ENCODE assay signal across 8 mouse cellular contexts in genomic region chr4:141874111-141874600, GRCm38 (mm10). TPM values are rescaled to one million over a fixed set of nuclear protein-coding genes. Genes with fewer than 3 reads are reported as not detected.
DNase-seq lines count a peak whose midpoint lies in the region; ATAC-seq lines count a peak whose summit lies in the region.

No protein-coding gene starts in this region.

- 2% methylated on average over 19 of the region's 19 CpGs for WGBS in kidney, embryonic 16.5 days
- 3% methylated on average over 19 of the region's 19 CpGs for WGBS in hindbrain, embryonic 12.5 days
- WGBS in midbrain, embryonic 12.5 days, result 1% methylated on average over 19 of the region's 19 CpGs

- no peaks in the 10 kb centered on the region for H3K36me3 ChIP-seq in kidney, embryonic 16.5 days (ENCODE audit: insufficient read depth, low read length)
- H3K36me3 ChIP-seq in hindbrain, embryonic 12.5 days, result no peaks in the 10 kb centered on the region
- H3K36me3 ChIP-seq in midbrain, embryonic 12.5 days, result peaks cover 11% of the 10 kb centered on the region

- ATAC-seq in kidney, embryonic 16.5 days (ENCODE audit: low FRiP score, low TSS enrichment), result peak; percentile 7; the same call in 1 of the 2 replicates
- peak; percentile 11 for ATAC-seq in hindbrain, embryonic 12.5 days (ENCODE audit: low FRiP score)
- ATAC-seq in midbrain, embryonic 12.5 days (ENCODE audit: low FRiP score, low read depth), result peak; percentile 4
- no peak for ATAC-seq in erythroid progenitor cell, adult 5-6 weeks (replicated peaks; ENCODE audit: low FRiP score, poor library complexity, severe bottlenecking)

- peaks cover 38% of the 10 kb centered on the region for H3K4me1 ChIP-seq in kidney, embryonic 16.5 days (ENCODE audit: insufficient read depth, low read length)
- peaks cover 53% of the 10 kb centered on the region for H3K4me1 ChIP-seq in hindbrain, embryonic 12.5 days
- H3K4me1 ChIP-seq in midbrain, embryonic 12.5 days, result peaks cover 57% of the 10 kb centered on the region

- H3K27me3 ChIP-seq in kidney, embryonic 16.5 days (ENCODE audit: insufficient read depth, low read length), result peaks cover 9% of the 10 kb centered on the region; the same call in 1 of the 2 replicates
- 0 out of 2 replicates have a peak, but pooled peaks cover 3% of the 10 kb centered on the region for H3K27me3 ChIP-seq in hindbrain, embryonic 12.5 days
- H3K27me3 ChIP-seq in midbrain, embryonic 12.5 days, result peaks cover 10% of the 10 kb centered on the region; the same call in 1 of the 2 replicates

- no peak for DNase-seq in kidney, adult 18-20 months
- peak; percentile 7 for DNase-seq in NIH3T3 (ENCODE audit: low read depth)
- DNase-seq in layer of hippocampus, adult 11-12 months (ENCODE audit: low spot score), result no peak
- no peak for DNase-seq in spleen, adult 12 weeks (ENCODE audit: low spot score)

- peak overlapping the region; percentile 81 for H3K9ac ChIP-seq in kidney, embryonic 16.5 days (replicated peaks; ENCODE audit: low read length)
- H3K9ac ChIP-seq in hindbrain, embryonic 12.5 days, result peak overlapping the region; percentile 86
- peak overlapping the region; percentile 84 for H3K9ac ChIP-seq in midbrain, embryonic 12.5 days (replicated peaks)

- peak overlapping the region; percentile 88 for H3K4me2 ChIP-seq in kidney, embryonic 16.5 days (replicated peaks; ENCODE audit: low read depth, low read length)
- H3K4me2 ChIP-seq in hindbrain, embryonic 12.5 days (replicated peaks), result peak overlapping the region; percentile 79
- H3K4me2 ChIP-seq in midbrain, embryonic 12.5 days (replicated peaks), result peak overlapping the region; percentile 91

- no peak overlapping the region for H3K27ac ChIP-seq in kidney, embryonic 16.5 days (ENCODE audit: low read length)
- H3K27ac ChIP-seq in hindbrain, embryonic 12.5 days, result no peak overlapping the region; the same call in 1 of the 2 replicates
- 0 out of 2 replicates have a peak overlapping the region, but pooled peaks have one; percentile 58 for H3K27ac ChIP-seq in midbrain, embryonic 12.5 days (replicated peaks)

- peak overlapping the region; percentile 66 for H3K4me3 ChIP-seq in kidney, embryonic 16.5 days (ENCODE audit: low read length)
- H3K4me3 ChIP-seq in hindbrain, embryonic 12.5 days, result peak overlapping the region; percentile 73
- H3K4me3 ChIP-seq in midbrain, embryonic 12.5 days, result peak overlapping the region; percentile 80

- H3K9me3 ChIP-seq in kidney, embryonic 16.5 days (ENCODE audit: low read length), result no peaks in the 10 kb centered on the region
- H3K9me3 ChIP-seq in hindbrain, embryonic 12.5 days (replicated peaks), result no peaks in the 10 kb centered on the region
- H3K9me3 ChIP-seq in midbrain, embryonic 12.5 days, result no peaks in the 10 kb centered on the region

RNA-seq across cellular contexts. Expression of gene Efhd2, which starts 0.6 kb away (rescaled TPM):
- polyA plus RNA-seq in kidney, embryonic 16.5 days (2015; fragmentation: Nextera tagmentation; extraction: Ambion mirVana), result 58.5 and 62.4 TPM in 2 replicates
- 79.7 and 83.8 TPM in 2 replicates for polyA plus RNA-seq in hindbrain, embryonic 12.5 days (2016; fragmentation: Nextera tagmentation; extraction: Ambion mirVana)
- polyA plus RNA-seq in midbrain, embryonic 12.5 days (2016; fragmentation: Nextera tagmentation; extraction: Ambion mirVana), result 96.8 and 112 TPM in 2 replicates
- 18.7 and 21.8 TPM in 2 replicates for total RNA-seq in erythroid progenitor cell, adult 5-6 weeks (2015; ENCODE audit: low replicate concordance)
- 11.4 and 18.8 TPM in 2 replicates for total RNA-seq in erythroid progenitor cell, adult 5-6 weeks (2017; ENCODE audit: low replicate concordance)

RNA-seq across cellular contexts. Expression of gene Ctrc, which starts 28.0 kb away (rescaled TPM):
- polyA plus RNA-seq in kidney, embryonic 16.5 days (2015; fragmentation: Nextera tagmentation; extraction: Ambion mirVana), result not detected in 2 replicates
- not detected in 2 replicates for polyA plus RNA-seq in hindbrain, embryonic 12.5 days (2016; fragmentation: Nextera tagmentation; extraction: Ambion mirVana)
- not detected in 2 replicates for polyA plus RNA-seq in midbrain, embryonic 12.5 days (2016; fragmentation: Nextera tagmentation; extraction: Ambion mirVana)
- not detected in 2 replicates for total RNA-seq in erythroid progenitor cell, adult 5-6 weeks (2015; ENCODE audit: low replicate concordance)
- not detected in 2 replicates for total RNA-seq in erythroid progenitor cell, adult 5-6 weeks (2017; ENCODE audit: low replicate concordance)

RNA-seq across cellular contexts. Expression of gene Cela2a, which starts 48.2 kb away (rescaled TPM):
- polyA plus RNA-seq in kidney, embryonic 16.5 days (2015; fragmentation: Nextera tagmentation; extraction: Ambion mirVana), result 0.17 TPM in 1 of 2 replicates, not detected in the other
- not detected in 2 replicates for polyA plus RNA-seq in hindbrain, embryonic 12.5 days (2016; fragmentation: Nextera tagmentation; extraction: Ambion mirVana)
- not detected in 2 replicates for polyA plus RNA-seq in midbrain, embryonic 12.5 days (2016; fragmentation: Nextera tagmentation; extraction: Ambion mirVana)
- not detected in 2 replicates for total RNA-seq in erythroid progenitor cell, adult 5-6 weeks (2015; ENCODE audit: low replicate concordance)
- not detected in 2 replicates for total RNA-seq in erythroid progenitor cell, adult 5-6 weeks (2017; ENCODE audit: low replicate concordance)
